Mouse (Mus musculus) myocyte (in vitro differentiated cells): ENCODE measurements around the gene Fthl17e.

Experiments used
- POLR2A ChIP-seq: IDR thresholded peaks from one replicate; pipeline ENCODE4 v1.6.1; 2011; ENCODE audit warnings: low read depth, mild to moderate bottlenecking, control low read depth, moderate library complexity; ENCODE audit not compliant: insufficient read length
- REST ChIP-seq: IDR thresholded peaks from one replicate; pipeline ENCODE4 v1.6.1; 2011; ENCODE audit warnings: mild to moderate bottlenecking, control low read depth, moderate library complexity; ENCODE audit not compliant: insufficient read depth, insufficient read length

DNA sequence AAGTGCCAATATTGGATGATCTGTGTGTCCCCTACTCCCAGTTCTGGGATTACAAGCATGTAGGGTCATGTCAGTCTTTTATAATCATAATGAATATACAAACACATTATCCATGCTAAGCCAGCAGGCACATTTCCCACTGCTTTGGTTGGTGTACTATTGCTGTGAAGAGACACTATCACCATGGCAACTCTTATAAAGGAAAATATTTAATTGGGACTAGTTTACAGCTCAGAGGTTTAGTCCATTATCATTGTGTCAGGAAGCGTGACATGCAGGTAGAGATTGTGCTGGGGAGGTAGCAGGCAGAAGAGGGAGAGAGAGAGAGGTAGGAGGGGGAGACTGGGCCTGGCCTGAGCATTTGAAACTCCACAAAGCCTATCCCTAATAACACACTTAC lies 17.2 kb upstream of the Fthl17e start:
- TF ChIP-seq REST (no peak), POLR2A (no peak)
